Mouse (Mus musculus) heart, embryonic 16.5 days (tissue): Measurements from ENCODE around the gene Nit1. TPM values are rescaled to one million over a fixed set of nuclear protein-coding genes. Genes with fewer than 3 reads are reported as not detected.
"Not testable (repeated sequence)": the region's sequence is repeated elsewhere in the genome, so short reads cannot be mapped to it uniquely, and the experiment has no call there.

ENCODE experiments used
- ATAC-seq: fragments of 200-750 bp; cut with Nextera tagmentation; replicated peaks from 2 replicates; pipeline ENCODE4 v1.8.0; 2017; ENCODE audit warnings: moderate number of reproducible peaks; ENCODE audit not compliant: insufficient read depth, low FRiP score; ENCODE audit errors: extremely low read depth
- H3K27ac ChIP-seq: fragments of 300-500 bp; sonication (generic); 2 replicates; pipeline ENCODE4 v1.5.1; 2014; ENCODE audit warnings: mild to moderate bottlenecking, low read length, control low read depth, moderate library complexity
- H3K27me3 ChIP-seq: fragments of 300-500 bp; sonication (generic); 2 replicates; pipeline ENCODE4 v1.6.1; 2014; ENCODE audit warnings: low read length, mixed read lengths; ENCODE audit not compliant: control insufficient read depth, insufficient read depth
- H3K36me3 ChIP-seq: fragments of 300-500 bp; sonication (generic); 2 replicates; pipeline ENCODE4 v1.6.1; 2014; ENCODE audit not compliant: control insufficient read depth, insufficient read depth
- H3K4me1 ChIP-seq: fragments of 300-500 bp; sonication (generic); 2 replicates; pipeline ENCODE4 v1.6.1; 2014; ENCODE audit warnings: low read length, mixed read lengths; ENCODE audit not compliant: control insufficient read depth, insufficient read depth
- H3K4me2 ChIP-seq: fragments of 300-500 bp; sonication (generic); 2 replicates; pipeline ENCODE4 v1.6.1; 2014; ENCODE audit warnings: low read depth, mild to moderate bottlenecking, control low read depth, low read length
- H3K4me3 ChIP-seq: fragments of 300-500 bp; sonication (generic); 2 replicates; pipeline ENCODE4 v1.5.1; 2014; ENCODE audit warnings: mild to moderate bottlenecking, control low read depth, low read length
- H3K9ac ChIP-seq: fragments of 300-500 bp; sonication (generic); 2 replicates; pipeline ENCODE4 v1.6.1; 2014; ENCODE audit warnings: low read length, control low read depth
- H3K9me3 ChIP-seq: fragments of 300-500 bp; sonication (generic); replicated peaks from 2 replicates; pipeline ENCODE4 v1.6.1; 2016; ENCODE audit warnings: low read length; ENCODE audit not compliant: control insufficient read depth
- WGBS: fragments of 180-500 bp; shearing (Covaris S2); extraction: QIAGEN DNeasy Blood & Tissue Kit; methylation state at CpG from one replicate; pipeline ENCODE4 v1.1.7; 2014; 5-methylcytosine and 5-hydroxymethylcytosine counted together
- polyA plus RNA-seq: library from polyadenylated mRNA; unstranded; fragments of >200 nt; fragmentation: Nextera tagmentation; extraction: Ambion mirVana; gene quantifications from 2 replicates; pipeline ENCODE4 v1.2.1, GENCODE M21; 2015

The Nit1 gene
- polyA plus RNA-seq, 1 experiment from 2014 or later, result 34.4 TPM

DNA sequence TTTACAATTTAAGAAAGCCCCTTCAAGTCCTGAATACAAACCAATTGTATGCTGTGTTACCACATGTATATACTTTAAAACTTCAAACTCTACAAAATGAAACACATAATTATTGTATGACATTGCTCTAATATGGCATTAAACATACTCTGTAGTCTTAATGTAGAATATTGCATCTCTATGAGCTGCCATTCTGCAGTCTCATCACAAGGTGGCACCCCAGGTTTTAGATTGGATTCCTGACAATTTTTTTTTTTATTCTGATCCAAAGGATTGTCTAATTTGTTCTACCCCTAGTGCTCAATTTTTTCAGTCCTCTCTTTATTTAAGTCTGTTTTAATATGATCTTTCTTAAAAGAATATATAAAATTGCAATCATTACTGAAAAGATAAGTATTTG lies 24.0 kb downstream of the Nit1 start:
- no peak overlapping the region for H3K27ac ChIP-seq
- H3K4me2 ChIP-seq, result no peak overlapping the region
- H3K27me3 ChIP-seq, result no peaks in the 10 kb centered on the region
- H3K9ac ChIP-seq, result no peak overlapping the region
- H3K4me3 ChIP-seq, result no peak overlapping the region
- 0 out of 2 replicates have a peak, but pooled peaks cover 5% of the 10 kb centered on the region for H3K4me1 ChIP-seq
- no peaks in the 10 kb centered on the region for H3K36me3 ChIP-seq
- no peak for ATAC-seq
- H3K9me3 ChIP-seq, result no peaks in the 10 kb centered on the region

DNA sequence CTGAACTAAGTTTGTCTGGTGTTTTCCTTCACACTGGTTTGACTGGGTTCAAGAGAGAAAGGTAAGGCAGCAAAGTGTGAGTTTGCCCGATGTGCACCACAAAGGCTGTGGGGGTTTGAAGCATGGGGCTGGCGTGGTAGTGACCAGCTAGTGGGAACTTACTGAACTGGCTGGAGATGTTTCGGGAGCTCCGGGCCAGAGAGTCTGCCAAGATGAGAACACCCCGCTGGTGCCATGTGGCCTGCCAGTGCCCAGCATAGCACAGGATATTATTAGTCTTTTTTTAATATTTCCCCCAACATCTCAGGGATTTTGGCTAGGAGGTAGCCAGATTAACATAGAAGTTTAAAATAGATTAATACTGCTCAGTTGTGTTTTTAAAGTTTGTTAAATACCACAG lies 25.3 kb downstream of the Nit1 start:
- Histone ChIP-seq H3K4me2 (peak overlapping the region; percentile 50), H3K4me1 (0 out of 2 replicates have a peak, but pooled peaks cover 2% of the 10 kb centered on the region), H3K36me3 (no peaks in the 10 kb centered on the region), H3K4me3 (peak overlapping the region; percentile 30), H3K27me3 (no peaks in the 10 kb centered on the region), H3K9ac (peak overlapping the region; percentile 20; the same call in 1 of the 2 replicates), H3K9me3 (no peaks in the 10 kb centered on the region), H3K27ac (no peak overlapping the region)
- ATAC-seq, result no peak
- 29% methylated on average over 5 of the region's 5 CpGs for WGBS

DNA sequence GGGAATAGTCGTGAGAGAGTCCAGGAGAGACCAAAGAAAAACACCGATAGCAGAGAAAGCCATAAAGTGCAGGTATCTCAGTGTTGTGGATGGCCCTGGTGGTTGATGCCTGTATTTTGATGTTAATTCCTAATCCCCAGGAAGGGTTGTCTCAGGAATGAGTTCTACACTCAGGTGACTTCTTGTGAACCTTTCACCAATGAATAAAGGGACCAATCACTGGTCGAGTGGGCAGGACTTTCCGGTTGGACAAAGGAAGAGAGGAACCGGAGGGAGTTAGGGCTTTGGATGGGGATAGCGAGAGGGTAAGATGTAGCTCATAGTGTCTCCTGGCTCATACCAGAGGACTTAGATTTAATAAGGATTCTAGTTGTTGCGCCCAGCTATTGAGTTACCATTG lies 25.7 kb downstream of the Nit1 start:
- WGBS, result 20% methylated on average over 7 of the region's 7 CpGs
- H3K4me1 ChIP-seq, result 0 out of 2 replicates have a peak, but pooled peaks cover 2% of the 10 kb centered on the region
- no peaks in the 10 kb centered on the region for H3K27me3 ChIP-seq
- H3K36me3 ChIP-seq, result no peaks in the 10 kb centered on the region
- no peak overlapping the region for H3K27ac ChIP-seq
- H3K9ac ChIP-seq, result peak overlapping the region; percentile 20; the same call in 1 of the 2 replicates
- no peak for ATAC-seq
- H3K4me2 ChIP-seq, result peak overlapping the region; percentile 50
- no peaks in the 10 kb centered on the region for H3K9me3 ChIP-seq
- H3K4me3 ChIP-seq, result peak overlapping the region; percentile 30

DNA sequence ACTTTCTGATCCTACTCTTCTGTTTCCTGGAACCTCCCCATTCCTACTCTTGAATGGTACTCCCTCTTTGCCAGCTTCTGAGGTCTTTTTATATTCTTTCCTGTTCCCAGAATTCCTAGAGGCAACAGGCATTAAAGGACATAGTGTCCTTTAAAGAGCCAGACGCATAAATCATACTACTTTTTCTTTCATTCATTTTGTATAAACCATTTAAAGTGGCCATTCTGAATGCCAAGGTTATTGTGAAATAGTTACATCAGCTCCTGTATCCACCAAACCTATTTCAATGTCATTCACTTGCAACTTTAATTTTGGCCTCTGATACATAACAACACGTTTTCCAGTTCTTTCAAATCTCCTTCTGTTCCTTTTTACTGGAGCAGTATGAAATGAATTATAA lies 36.1 kb downstream of the Nit1 start:
- 71% methylated on average over 2 of the region's 2 CpGs for WGBS
- Histone ChIP-seq H3K27ac (no peak overlapping the region), H3K4me3 (no peak overlapping the region), H3K27me3 (no peaks in the 10 kb centered on the region), H3K4me1 (no peaks in the 10 kb centered on the region), H3K9ac (no peak overlapping the region), H3K9me3 (no peaks in the 10 kb centered on the region), H3K36me3 (no peaks in the 10 kb centered on the region), H3K4me2 (no peak overlapping the region)
- no peak for ATAC-seq

DNA sequence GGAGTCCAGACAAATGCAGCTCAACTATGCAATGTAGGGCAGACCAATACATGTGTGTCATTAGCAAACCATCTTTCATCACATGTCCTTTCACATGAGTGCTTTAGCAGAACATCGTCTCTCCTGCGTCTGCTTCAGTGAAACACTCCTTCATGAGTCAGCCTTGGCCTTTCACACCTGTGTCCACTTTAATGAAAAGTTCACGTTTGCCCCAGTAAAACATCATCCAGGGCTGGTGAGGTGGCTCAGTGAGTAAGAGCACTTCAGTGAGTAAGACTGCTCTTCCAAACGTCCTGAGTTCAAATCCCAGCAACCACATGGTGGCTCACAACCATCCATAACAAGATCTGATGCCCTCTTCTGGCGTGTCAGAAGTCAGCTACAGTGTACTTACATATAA lies 39.3 kb downstream of the Nit1 start:
- H3K4me3 ChIP-seq, ATAC-seq, H3K27me3 ChIP-seq, H3K4me1 ChIP-seq, H3K27ac ChIP-seq, H3K9me3 ChIP-seq, H3K36me3 ChIP-seq, H3K9ac ChIP-seq, H3K4me2 ChIP-seq: not testable (repeated sequence)
- 69% methylated on average over 5 of the region's 5 CpGs for WGBS

DNA sequence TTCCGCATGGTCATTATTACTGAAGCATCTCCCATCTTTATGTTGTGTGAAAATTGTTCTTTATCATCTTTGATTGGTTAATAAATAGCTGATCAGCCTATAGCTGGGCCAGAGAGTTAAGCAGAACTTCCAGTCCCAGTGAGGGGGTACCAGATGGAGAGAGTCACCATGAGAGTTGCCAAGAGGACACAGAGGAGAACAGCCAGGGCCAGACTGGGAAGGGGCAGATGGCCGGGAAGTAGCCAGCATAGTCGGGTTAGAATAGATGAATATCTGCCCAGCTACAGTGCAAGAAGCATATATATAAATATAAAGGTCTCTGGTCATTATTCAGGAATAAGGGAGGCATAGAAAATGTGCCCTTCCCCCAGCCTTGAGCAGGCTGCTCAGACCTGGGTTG lies 47.2 kb downstream of the Nit1 start:
- 53% methylated on average over 3 of the region's 3 CpGs for WGBS
- no peaks in the 10 kb centered on the region for H3K36me3 ChIP-seq
- H3K9me3 ChIP-seq, result no peaks in the 10 kb centered on the region
- peaks cover 6% of the 10 kb centered on the region for H3K4me1 ChIP-seq
- H3K4me2 ChIP-seq, result no peak overlapping the region
- no peak overlapping the region for H3K9ac ChIP-seq
- no peak overlapping the region for H3K27ac ChIP-seq
- no peak overlapping the region for H3K4me3 ChIP-seq
- H3K27me3 ChIP-seq, result peaks cover 6% of the 10 kb centered on the region; the same call in 1 of the 2 replicates
- ATAC-seq, result no peak

DNA sequence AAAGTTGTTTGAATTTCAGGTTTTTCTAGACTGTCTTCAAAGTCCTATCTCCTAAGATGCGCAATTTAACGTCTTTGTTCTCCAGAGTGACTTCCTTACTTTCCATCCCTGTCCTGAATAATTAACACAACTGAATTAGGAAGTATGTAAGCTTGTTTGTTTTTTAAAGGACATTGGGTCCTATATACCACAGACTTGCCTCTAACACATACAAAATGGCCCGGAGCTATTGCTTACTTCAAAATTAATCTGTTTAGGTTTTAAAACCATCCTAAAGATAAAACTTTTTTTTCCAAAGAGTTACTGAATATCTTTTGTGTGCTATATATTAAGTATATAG lies 50.4 kb downstream of the Nit1 start:
- H3K4me3 ChIP-seq, result peak overlapping the region; percentile 91
- H3K36me3 ChIP-seq, result no peaks in the 10 kb centered on the region
- no peaks in the 10 kb centered on the region for H3K9me3 ChIP-seq
- H3K27me3 ChIP-seq, result peaks cover 6% of the 10 kb centered on the region; the same call in 1 of the 2 replicates
- 15% methylated on average over 3 of the region's 3 CpGs for WGBS
- peak overlapping the region; percentile 68 for H3K4me2 ChIP-seq
- no peak for ATAC-seq
- peak overlapping the region; percentile 96 for H3K27ac ChIP-seq
- H3K4me1 ChIP-seq, result peaks cover 7% of the 10 kb centered on the region
- peak overlapping the region; percentile 94 for H3K9ac ChIP-seq

DNA sequence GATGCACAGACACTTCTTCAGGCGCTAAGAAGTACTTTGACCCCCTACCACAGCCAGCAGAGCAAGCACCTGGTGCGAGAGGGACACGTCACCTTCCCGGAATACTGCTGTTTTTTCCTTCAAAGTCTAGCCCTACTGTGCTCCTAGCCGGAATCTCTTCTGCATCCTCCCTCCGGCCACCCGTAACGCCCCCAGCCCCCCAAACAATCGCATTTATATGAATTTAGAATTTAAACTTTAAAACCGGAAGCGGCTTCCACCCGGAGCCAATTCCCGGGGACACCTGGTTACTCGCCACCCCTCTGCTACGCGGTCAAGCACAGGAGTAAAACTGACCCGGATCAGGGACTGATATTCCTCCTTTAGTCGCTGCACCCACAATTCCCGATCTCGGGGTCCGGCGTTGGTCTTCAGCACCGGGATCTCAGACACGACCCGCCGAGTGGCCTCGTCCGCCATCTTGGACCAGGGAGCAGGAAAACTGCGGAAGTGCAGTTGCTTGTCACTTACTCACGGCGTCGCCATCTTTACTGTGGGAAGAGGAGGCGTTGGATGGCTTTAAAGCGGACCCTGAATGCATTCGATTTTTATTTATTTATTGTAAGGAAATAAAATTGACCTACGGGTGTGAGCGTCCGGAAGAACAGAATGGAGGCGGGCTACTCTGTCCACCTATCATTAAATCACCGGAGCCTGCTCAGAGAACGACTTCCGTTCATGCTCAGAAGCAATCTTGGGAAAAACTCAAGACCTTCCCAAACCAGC lies 51.0 kb downstream of the Nit1 start, which contains the start of gene Ufc1:
Gene Ufc1, minus strand, starts transcription at position 727 of the 765 bp plus-strand sequence.
- peak within 1 kb of the TSS; percentile 81 for H3K4me2 ChIP-seq
- no peaks in the 10 kb centered on the region for H3K9me3 ChIP-seq
- peaks cover 5% of the 10 kb centered on the region for H3K36me3 ChIP-seq
- H3K27me3 ChIP-seq, result peaks cover 6% of the 10 kb centered on the region; the same call in 1 of the 2 replicates
- H3K4me3 ChIP-seq, result peak within 1 kb of the TSS; percentile 91
- ATAC-seq, result peak; percentile 82
- peaks cover 7% of the 10 kb centered on the region for H3K4me1 ChIP-seq
- WGBS, result under 1% methylated on average over 42 of the region's 42 CpGs
- H3K27ac ChIP-seq, result peak within 1 kb of the TSS; percentile 96
- H3K9ac ChIP-seq, result peak within 1 kb of the TSS; percentile 94

DNA sequence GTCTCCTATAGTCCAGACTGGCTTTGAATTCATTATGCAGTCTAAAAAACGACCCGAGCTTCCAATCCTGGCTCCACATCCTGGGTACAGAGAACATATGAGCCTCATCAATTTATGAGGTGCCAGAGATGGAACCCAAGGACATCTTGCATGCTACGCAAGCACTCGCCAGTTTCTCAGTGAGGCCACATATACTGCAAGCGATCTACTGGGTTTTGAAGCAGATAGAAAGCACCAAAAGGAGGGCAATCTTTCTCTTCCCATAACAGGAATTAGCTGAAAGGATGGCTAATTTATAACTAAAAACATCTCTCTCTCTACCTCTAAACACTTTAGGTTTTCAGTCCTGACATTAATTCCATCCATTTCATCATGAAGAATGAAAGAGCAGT lies 51.5 kb downstream of the Nit1 start:
- Histone ChIP-seq H3K9ac (peak overlapping the region; percentile 94), H3K9me3 (no peaks in the 10 kb centered on the region), H3K27ac (peak overlapping the region; percentile 96), H3K27me3 (peaks cover 6% of the 10 kb centered on the region; the same call in 1 of the 2 replicates), H3K4me2 (peak overlapping the region; percentile 81), H3K4me1 (peaks cover 7% of the 10 kb centered on the region), H3K36me3 (peaks cover 8% of the 10 kb centered on the region), H3K4me3 (peak overlapping the region; percentile 91)
- 37% methylated on average over 5 of the region's 5 CpGs for WGBS
- no peak for ATAC-seq
